Mouse (Mus musculus) hematopoietic stem cell, adult 5-6 weeks (primary cell): ENCODE results near the gene Srrm1. TPM values are rescaled to one million over a fixed set of nuclear protein-coding genes. Genes with fewer than 3 reads are reported as not detected.
"Not testable (repeated sequence)": the region's sequence is repeated elsewhere in the genome, so short reads cannot be mapped to it uniquely, and the experiment has no call there.

Experiments
- ATAC-seq, 2 experiments: fragments of 125-278 bp in 1 of 2; replicated peaks in 1 of 2; 2 replicates each; pipeline ENCODE4 v1.8.0; 2016 to 2017; ENCODE audit warnings: inconsistent platforms in 2 of 2, mild to moderate bottlenecking in 2 of 2, moderate number of reproducible peaks in 2 of 2, low read depth in 1 of 2, moderate TSS enrichment in 1 of 2; ENCODE audit not compliant: low FRiP score in 2 of 2, poor library complexity in 2 of 2, severe bottlenecking in 2 of 2, insufficient read depth in 1 of 2, low TSS enrichment in 1 of 2
- total RNA-seq: library from RNA; stranded (forward); fragments of 172-1452, 232-1000 nt; gene quantifications from 2 replicates; pipeline ENCODE4 v1.2.3, GENCODE M21; 2017

Srrm1 gene
- total RNA-seq, 1 experiment from 2014 or later = 160 TPM

DNA sequence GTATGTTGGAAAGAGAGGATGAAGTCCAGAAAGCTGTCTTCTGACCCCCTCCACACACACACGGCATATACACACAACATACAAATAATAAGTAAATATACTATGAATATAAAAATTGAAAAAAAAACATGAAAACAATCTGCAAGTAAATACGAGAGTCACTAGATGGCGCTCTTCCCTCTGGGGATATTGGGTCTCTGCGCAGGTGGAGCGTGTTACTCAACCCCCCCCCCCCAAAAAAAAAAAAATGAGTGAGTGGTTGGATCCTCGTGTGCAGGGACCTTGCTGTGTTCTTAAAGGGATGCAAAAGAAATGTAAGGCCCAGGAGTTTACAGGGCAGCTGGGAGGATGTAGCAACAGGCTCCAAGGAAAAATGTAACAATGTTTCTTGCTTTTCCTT is 5.6 kb upstream of the Srrm1 start:
- peak in 1 of 2 experiments; percentile 7; a peak in 1 of 4 replicates for ATAC-seq

DNA sequence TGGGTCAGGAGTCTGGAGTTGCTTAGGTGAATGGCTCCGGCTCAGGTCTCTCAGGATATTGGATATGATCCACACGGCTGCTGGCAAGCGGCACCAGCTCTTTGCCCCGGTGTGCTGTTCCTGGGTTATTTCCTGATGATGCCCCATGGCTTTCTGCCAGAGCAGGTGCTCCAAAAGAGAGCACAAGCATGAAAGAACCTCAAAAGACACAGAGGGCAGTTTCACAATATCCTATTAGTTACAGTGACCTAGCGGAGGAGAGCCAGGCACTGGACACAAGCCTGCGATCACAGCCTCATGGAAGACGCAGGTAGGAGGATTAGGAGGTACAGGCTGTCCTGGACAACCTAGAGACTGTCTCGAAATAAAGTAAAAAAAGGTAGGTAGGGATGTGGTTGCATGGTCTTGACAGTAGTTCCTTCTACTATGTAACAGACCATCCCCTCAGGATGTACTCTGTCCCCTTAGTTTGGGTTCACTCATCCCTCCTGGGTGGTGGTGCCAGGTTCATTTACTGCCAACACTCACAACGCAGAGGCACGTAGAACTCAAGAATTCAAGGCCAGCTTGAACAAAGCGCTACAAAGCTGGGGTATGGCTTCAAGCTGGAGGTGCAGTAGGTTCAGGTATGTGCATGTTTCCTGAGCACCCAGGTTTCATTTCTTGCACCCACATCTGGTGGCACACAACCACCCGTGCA is 4.2 kb upstream of the Srrm1 start:
- ATAC-seq = no peak

DNA sequence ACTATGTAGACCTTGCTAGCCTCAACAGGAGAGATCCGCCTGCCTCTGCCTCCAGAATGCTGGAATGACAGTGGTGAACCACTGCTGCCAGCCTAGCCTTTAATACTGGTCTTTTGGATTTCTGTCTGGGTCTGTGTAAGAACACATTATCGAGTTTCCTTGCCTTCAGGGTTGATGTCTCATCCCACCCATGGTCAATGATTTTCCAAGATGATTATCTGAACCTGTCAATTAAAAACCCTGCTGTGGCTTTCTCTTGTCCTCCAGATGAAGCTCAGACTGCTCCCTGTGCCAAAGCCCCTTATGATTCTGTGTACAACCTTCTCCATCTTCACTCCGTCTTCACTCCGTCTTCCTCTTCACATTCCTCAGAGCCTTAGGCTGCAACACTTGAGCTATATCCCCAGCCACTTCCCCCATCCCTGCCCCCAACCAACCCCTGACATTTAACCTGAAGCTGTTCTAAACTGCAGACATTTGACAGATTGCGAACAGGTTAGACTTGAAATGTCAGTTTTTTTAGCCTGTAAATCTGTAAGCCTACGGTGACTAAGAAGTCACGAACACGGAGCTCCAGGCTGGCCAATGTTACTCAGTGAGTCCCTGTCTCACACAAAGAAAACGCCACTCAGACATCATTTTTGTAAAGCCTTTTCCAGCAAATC is 2.9 kb upstream of the Srrm1 start:
- no peak for ATAC-seq

DNA sequence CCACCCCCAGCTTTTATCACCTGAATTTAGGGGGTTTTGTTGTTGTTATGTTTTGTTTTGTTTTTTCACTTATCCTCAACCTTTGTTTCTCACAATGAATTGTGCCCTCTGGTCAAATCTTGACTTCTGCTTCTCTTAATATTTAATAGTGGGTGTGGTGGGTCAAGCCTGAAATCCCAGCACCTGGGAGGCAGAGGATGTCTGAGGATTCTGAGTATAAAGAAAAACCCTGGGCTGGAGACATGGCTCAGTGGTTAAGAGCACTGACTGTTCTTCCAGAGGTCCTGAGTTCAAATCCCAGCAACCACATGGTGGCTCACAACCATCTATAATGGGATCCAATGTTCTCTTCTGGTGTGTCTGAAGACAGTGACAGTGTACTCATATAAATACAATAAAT is 1.6 kb upstream of the Srrm1 start:
- ATAC-seq = not testable (repeated sequence)

DNA sequence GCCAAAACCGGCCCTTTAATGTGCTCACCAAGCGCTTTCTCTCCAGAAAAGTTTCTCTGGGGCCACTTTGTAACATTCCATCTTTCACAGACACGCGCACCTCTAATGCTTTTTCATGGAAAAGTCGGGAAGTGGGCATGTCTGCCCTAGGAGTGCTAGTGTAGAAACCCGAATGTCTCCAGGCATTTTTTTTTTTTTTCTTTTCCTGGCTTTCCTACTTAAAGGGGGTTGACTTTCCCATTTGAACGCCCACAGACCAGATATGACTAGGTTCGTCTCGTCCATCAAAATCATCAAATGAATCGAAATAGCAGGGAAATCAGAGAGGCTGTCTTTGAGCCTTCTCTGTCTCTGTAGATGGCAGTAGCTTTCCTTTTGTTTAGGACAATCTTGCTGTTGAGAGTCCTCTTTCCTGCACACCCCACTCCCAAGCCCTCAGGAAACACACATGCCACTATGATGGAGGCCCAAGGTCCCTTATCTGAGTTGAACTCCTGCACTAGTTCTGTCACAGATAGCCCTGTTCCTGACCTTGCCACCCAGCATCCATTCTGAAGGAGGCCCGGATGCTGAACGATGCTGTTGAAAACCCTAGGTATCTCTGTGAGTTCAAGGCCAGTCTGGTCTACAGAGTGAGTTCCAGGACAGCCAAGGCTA is 801 bp upstream of the Srrm1 start:
- ATAC-seq = no peak

DNA sequence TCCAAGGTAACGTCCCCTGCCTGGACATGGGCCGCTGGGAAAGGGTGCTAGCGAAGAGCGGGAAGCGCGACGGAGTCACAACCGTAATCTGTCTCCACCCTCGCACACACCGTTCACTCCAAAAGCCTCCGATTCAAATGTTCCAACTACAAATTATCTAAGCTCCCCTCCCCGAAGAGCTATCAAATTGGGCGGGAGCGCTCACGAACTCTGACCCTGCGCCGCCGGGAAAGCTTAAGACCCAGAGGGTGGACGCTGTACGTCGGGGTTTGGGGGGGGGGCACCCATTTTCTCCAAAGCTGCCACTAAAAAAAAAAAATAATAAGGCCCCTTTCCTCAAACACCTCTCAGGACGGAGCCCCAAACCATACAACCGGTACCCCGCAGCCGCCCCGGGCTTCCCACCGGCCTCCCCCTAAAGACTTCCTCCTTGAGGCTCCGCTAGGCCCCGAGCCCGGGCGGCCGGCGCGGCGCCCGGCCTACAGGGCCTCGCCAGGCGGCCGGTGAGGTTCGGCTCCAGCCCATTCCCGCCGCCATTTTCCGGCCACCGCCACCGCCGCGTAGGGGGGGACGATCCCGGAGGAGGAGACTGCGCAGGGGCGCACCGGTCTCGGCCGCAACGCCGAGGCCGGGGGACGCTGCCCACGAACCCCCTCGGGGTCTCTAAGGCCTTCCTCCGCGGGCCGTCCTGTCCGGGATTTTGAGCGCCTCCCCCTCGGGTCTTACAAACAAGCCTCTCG is 625 bp downstream of the Srrm1 start:
- ATAC-seq = peak in 1 of 2 experiments; percentile 9; a peak in 1 of 4 replicates

DNA sequence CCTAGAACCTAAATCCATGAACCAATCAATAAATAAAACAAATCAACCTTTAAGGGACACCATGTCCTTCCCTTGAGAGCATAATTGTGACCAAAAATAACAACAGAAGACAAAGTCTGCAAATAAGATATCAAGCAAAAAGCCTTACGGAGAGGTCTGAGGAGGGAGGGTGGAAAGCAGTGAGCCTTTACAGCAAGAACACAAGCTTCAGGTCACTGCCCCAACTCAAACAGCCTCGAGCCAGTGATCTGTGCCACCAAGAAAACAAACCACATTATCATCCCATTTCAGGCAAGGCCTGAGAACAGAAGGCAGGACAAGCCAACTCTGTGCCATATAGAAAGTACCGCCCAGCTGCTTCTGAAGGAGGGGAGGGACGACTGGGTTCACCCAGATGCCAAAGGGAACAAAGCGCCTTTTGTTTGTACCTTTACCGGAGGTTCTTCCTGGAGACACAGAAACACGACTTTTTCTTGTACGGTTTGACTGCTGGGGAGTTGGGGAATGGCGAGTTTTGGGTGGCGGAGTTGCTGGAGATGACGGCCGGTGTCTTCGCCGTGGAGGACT is 15.7 kb downstream of the Srrm1 start:
- ATAC-seq = no peak

DNA sequence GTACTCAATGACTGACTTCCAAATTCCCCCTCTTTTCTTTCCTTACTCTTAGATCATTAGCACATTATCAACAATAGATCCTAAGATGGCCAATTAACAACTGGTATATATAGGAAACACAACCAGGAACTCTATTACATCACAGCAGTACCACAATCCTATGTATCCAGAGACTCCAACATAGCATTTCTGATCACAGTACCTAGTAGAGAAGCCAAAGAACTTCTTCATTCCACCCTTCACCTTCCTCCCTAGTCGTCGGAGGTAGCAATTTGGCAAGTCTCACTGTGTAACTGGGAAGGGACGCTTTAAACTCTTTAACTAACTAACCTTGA is 17.1 kb downstream of the Srrm1 start:
- no peak for ATAC-seq

DNA sequence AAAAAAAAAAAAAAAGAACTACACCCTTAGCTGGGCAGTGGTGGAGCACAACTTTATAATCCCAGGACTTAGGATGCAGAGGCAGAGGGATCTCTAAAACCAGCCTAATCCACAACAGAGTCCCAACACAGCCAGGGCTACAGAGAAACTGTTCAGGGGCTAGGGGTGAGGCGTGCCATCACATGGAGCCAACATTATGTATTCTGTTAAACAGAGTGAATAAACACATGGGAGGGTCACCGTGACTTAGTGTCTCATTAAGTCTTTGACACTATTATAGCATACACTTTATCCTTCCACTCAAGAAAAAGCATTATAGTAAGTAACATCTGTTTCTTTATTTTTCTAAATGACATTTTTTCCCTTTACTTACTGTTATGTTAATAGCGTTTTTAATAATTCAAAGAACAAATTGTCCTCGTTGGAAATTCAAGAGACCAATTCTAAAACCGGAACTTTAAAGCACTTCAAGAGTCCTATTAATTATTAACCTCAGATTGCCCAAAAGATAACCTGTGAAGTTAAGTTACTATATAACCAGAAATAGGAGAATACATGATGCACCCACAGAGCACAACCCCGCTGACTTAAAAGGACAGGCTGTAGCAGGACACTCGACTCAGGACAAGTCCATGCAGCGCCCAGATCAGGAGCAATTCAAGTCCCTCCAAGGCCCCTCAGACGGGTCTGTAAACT is 17.6 kb downstream of the Srrm1 start:
- no peak for ATAC-seq

DNA sequence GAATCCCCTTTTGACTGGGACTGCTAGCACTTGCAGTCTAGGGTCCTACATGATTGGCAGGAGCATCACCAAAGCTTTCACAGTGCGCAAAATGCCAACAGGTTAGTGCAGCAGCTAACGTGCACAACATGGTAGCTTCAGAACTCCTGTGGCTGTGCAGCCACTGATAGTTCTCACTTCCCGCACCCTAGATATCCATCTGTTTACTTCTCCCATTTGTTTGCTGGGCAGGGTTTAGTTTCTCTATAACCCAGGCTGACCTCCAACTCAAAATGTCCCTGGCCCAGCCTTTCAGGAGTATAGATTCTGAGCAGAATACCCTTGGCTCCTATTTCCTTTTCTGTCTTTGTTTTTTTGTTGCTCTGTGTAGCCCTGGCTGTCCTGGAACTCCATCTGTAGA is 26.7 kb downstream of the Srrm1 start:
- no peak for ATAC-seq

DNA sequence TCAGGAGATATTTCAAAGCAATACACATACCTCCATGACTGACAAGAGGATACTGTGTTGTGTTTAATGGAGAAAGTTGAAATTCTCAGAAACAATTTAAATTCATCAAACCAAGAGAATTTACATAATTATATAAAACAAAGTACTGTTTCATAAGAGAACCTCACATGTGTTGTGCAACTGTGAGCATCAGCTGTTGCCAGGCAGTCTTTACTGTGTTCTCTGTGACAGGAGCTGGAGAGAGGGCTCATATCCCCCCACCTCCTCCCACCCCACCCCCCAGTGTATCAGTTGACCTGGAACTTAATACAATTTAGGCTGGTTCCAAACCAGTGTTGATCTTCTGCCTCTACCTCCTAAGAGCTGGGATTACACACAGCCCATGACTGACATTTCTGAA is 27.1 kb downstream of the Srrm1 start:
- ATAC-seq = no peak

DNA sequence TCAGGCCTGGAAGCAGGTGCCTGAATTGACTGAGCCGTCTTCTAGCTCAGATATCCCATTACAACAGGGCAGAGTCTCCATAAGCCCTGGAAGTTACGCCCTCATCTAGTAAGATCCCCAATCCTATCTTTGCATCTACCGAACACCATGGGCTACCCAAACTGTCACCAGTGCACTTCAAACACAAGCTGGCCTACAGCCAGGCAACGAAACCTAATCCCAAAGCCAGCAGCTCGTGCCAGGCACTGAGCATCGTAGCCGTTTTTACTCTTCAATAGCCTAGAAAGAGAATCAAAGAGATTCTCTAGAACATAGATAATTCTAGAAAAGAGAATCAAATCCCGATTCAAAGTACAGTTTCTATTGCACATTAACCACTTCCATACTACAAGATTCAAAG is 30.1 kb downstream of the Srrm1 start:
- ATAC-seq = no peak

DNA sequence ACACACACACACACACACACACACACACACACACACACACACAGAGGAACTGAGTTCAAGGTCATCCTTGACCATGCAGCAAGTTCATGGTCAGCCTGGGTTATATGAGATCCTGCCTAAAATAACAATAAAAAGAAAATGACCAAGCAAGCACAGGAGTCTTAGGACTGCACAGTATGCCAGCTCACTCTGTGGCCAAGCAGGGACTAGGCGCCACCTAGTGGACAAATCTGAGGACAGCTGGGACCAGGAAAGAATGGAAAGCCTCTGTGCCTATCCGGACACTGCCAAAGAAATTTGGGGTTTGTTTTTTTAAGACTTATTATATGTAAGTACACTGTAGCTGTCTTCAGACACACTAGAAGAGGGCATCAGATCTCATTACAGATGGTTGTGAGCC is 35.2 kb downstream of the Srrm1 start:
- peak; percentile 42 to 58; a peak in 3 of 4 replicates for ATAC-seq

DNA sequence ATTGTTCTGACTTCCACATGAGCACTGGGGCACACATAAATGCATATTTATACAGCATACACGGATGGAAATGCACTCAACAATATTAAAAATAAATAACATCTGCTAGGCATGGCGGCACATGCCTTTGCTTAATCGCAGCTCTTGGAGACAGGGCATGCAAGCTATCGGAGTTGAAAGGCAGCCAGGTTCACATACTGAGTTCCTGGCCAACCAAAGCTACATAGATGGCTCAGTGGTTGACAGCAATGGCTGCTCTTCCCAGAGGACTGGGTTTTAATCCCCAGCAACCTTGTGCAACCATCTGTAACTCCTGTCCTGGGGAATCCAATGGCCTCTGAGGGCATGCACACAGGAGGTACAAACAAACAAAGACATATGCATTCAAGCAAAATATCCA is 35.6 kb downstream of the Srrm1 start:
- no peak for ATAC-seq

DNA sequence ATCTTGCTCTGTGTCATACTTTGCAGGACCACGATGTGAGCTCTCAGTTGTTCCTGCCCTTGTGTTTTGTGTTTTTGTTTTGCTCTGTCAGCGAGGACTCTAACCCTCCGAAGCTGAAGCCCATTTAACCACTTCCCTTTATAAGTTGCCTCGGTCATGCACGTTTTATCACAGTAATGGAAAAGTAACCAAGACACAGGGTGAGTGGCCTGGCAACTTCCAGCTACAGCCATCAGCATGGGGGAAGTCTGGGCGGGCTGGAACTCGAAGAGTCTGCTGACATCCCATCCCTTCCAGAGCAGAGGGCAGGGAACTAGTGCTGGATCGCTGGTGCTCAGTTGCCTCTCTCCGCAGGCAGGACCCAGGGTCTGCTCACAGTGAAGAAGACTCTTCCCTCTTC is 37.8 kb downstream of the Srrm1 start:
- no peak for ATAC-seq

DNA sequence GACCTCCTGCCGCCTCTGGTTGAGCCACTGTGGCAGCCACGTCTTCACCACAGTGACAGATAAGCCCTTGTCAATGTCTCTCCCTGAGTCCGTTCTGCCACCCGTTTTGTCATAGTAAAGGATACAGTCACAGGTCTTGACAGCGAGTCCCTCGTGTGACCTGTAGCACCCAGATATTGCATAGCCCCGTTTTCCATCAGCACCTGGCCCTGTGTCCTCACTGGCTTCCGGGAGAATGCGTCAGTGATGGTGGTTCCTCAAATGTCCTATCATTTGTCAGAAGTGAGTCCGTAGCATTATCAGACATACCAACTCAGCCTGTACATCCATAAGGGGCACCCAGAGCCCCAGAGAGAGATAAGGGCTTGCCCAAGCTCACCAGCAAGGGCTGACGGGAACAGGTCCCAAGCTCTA is 38.7 kb downstream of the Srrm1 start:
- peak; percentile 1 to 18; a peak in 1 of 4 replicates for ATAC-seq

DNA sequence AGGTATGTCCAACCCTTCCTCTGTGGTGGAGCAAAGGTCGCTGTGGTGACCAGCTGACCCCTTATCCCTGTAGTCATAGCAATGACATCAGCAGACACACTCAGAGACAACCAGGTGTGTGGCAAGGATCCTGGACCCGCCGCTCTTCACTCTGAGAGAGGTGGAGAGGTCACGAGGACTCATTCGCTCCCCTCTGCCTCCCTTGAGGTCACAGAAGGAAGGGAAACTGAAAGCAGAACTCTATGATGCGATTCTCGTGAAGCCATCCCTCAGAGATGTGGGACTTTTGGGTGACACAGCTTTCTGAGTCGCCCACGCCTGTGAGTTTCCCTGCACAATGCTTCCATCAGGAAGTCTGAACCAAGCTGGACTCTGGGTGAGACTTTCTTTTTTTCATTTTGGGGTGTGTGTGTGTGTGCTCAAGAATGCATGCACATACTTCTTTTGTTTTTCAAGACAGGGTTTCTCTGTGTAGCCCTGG is 39.3 kb downstream of the Srrm1 start:
- ATAC-seq = peak; percentile 74 to 84
